Mouse (Mus musculus): ENCODE measurements at regions not wholly inside any gene's neighbourhood (a gene's known extent, or its start where the extent isn't known, plus 50 kb on each side); places are given as distances from the start of the nearest gene placed in this dataset.

GRCm38 (mm10) chr2:11853210-11853973, 75.7 kb downstream of the Ankrd16 start:
- peak; percentile 36 for DNase-seq

GRCm38 (mm10) chr2:11869983-11870382, 92.3 kb downstream of the Ankrd16 start:
- no peak for DNase-seq

- no peak for DNase-seq
Measured at GRCm38 (mm10) chr2:11880005-11880404, 102.3 kb downstream of the Ankrd16 start.

DNA sequence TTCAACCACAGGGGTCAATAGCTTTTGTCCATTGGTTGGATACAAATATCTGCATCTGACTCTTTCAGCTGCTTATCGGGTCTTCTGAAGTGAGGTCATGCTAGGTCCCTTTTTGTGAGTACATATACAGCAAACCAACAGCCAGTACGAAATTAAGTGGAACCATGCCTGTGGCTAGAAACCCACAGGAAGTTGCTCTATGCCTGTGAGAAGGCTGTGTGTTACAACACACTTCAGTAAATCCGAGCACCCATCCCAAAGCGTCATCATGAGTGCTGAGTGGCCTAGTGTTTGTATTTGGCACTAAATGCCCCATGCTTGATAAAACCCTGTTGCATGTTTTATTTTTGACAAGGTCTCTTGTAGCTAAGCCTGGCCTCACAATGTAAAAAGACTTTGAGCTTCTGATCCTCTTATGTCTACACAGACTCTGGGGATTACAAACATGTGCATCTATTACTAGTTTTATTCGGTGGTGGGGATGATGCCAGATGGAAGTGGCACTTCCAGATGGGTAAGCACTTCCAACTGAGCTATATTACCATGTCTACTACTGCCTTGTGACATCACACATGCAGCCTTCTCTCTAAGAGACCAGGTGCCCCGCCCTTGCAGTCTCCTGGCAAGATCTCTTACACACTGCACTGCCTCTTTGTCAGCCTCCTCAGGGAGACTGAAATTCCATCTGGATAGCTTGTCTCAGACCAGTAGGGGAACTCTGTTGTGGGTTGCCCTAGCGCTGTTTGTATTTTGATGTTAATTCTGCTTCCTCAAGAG, 117.3 kb downstream of the Ankrd16 start:
- DNase-seq, result no peak

DNA sequence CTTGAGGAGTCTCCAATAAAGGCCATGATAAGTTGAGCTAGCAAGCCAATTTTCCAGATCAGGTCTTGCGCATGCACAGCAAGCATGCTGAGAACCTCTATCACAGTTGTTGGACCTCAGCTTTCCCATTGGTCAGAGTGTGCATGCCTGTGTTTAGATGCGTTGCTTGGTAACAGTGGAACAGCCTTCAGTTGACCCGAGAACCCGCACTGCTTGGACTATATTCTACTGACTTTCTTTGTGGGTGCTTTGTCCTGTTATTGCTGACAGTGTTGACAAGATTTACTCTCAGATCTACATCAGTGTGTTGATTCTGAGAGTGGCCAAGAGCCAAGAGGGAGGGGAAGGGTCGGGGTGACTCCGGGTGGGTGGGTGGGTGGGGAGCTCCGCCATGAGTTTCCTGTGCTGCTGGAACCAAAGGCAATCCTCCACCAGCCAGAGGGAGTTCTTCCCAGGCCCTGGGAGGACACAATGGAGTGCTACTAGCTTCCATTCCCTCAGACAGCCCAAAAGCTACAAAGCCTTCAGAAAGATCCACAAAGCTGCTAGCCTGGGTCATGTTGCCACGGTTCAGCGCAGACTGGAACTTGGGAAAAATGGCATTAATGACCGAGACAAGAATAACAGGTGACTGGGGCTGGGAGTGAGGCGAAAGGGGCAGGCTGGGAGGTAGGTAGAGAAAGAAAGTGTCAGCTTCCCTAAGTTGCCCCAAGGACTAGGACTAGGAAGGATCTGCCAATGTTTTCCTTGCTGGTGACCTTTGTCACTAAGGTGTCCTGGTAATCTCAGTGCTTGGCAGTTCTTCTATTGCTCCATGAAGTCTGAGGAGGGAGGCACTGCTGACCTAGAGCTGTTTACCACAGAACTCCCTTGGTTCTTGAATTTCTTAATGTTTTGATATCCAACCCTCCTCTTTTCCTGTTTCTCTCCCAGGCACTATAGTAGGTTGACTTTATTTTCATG, 122.3 kb downstream of the Ankrd16 start:
- no peak for DNase-seq

- no peak for DNase-seq
Measured at GRCm38 (mm10) chr2:11914782-11915181, 137.1 kb downstream of the Ankrd16 start.

DNA sequence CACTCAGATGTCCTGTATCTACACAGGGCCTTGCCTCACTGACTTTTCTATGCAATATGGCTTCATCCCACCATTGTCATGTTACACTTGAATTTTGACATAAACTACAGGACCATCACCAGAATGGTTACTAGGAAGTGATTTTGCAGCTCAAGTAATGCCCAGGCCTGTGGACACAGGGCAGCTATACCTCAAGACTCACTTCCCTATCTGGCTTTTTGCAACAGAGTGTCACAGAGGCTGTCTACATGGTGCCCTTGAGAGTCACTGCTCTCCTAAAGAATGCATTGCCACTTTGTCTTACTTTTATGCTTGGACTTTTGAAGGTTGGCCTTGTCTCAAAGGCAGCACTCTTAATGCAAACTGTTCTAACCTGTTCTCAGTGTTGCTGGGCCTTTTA, 139.7 kb downstream of the Ankrd16 start:
- no peak for DNase-seq

DNA sequence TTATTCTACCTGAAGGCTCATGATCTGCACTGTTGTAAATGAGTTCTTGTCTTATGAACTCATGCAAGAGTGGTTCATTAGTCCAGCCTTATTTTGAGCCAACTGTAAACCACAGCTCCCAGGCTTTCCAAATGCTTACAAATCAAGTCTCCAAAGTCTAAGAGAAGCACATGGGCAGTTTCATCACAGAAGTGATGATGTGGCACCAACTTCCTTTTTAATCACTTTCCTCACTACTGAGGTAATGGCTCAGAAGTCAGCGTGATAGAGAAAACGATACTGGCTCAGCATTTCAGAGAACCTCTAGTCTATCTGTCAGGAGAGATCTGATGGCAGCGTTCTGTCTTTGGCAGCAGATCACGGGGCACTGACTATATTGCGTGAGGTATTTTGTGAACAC, 140.4 kb downstream of the Ankrd16 start:
- no peak for DNase-seq

GRCm38 (mm10) chr2:11960777-11961176, 183.1 kb downstream of the Ankrd16 start:
- DNase-seq, result no peak

DNA sequence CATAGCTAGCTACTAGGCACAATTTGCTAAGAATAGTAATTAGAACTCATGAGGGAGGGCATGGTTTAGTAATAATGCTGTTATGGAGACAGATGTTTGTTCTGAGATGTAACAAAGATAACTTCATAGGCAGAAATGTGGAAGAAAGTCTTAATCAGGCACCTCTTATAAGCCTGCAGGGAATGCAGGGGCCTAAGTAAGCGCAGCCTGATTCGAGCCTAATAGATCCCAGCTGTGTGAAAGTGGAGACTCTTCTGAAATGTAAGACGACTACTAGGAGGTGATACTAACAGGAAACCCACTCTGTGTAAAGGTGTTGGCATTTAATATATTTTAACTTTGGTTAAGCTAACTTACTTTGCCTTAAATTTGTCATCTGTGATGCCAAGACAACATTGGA, 187.7 kb downstream of the Ankrd16 start:
- no peak for DNase-seq

DNA sequence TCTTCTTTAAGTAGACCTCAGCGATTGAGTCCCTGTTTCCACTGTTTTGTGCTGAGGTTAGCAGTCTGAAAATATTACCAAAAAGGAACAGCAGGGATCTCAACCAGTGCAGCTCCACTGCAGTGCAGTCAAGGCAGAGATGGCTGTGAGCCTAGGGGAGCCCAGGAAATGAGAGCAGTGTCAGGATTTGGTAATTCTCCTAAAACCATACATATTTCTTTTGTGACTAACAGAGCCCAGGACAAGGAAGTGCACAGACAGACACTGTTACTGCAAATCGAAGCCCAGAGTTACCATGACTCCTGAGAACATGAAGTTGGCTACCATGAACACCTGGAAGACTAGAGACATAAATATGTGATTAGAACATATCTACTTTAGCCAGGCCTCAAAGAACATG, 189.3 kb downstream of the Ankrd16 start:
- no peak for DNase-seq

DNA sequence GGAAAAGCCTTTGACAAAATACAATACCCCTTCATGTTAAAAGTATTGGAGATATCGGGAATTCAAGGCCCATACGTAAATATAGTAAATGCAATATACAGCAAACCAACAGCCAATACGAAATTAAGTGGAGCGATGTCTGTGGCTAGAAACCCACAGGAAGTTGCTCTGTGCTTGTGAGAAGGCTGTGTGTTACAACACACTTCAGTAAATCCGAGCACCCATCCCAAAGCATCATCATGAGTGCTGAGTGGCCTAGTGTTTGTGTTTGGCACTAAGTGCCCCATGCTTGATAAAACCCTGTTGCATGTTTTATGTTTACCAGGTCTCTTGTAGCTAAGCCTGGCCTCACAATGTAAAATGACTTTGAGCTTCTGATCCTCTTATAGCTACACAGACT, 194.3 kb downstream of the Ankrd16 start:
- DNase-seq, result no peak

DNA sequence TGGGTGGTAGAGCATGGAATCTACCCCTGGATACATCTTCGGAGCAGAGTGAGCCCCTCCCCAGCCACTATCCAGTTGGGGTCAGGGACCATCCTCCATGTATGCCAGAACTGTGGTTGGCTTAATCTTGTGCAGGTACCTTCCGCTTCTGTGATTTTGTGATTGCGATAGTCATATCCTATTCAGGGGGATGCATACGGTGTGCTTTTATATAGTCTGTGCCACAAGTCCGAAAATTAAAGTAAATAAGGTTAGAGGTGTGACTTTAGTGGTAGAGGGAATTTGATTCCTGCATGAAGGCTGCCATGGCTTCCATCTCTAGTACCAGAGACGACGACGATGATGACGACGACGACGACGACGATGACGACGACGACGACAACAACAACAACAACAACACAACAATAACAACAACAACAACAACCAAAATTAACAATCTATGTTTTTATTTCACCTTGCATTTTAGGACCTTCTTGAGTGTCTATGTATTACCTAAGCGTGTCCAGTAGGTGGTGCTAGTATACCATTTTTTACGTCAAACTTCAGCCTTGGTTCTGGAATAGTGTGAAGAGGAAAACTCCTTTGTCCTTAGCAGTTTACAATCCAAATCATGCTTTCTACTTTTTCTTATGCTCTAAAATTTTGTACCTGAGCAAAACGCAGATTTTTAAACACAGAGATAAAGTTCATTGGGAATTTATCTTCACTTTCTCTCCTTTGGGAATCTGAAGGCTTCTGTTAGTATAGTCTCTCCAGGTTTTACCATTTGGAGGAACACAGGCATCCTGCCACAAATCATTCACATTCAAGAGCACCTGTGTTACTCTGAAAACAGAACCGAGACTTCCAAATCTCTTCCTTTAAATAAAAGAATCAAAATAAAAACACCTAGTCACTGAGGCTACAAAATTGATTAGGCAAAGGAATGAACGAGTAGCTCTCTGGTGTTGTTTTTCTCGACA, 224.5 kb downstream of the Ankrd16 start:
- DNase-seq, result no peak

- DNase-seq, result peak; percentile 29
Measured at GRCm38 (mm10) chr2:12004330-12004729, 226.7 kb downstream of the Ankrd16 start.

DNA sequence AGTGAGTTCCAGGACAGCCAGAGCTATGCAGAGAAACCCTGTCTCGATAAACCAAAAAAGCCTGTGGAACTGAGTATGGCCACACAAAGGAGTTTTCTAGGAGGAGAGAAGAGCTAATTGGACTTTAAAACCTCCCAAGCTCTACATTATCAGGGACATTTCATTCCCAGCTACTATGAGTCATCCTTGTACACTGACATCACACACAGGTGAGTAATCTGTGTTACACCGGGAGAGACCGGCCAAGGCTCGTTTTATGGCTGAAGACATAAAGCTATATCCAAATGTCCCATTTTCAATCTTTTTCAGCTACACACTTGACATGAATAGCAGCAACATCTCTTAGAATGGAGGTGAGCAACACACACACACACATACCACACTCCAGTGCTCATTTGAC, 229.5 kb downstream of the Ankrd16 start:
- no peak for DNase-seq

DNA sequence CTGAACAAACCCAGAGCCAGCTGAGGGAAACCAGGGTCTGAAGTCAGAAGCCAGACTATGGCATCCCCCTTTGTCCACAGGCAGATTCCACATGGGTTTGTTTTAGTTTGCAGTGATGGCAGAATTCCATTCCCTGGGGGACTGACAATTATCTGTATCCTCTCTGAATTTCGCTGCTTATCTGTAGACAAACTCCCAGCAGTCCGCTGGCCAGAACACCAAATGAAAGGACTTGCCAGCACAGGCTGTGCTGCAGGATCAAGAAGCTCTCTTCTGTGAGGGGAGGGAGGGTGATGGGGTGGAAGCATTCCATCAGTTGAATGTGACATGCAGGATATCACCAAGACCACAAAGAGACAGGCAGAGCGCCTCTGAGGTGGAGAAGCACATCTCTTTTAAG, 233.8 kb downstream of the Ankrd16 start:
- peak; percentile 23 for DNase-seq

- DNase-seq, result no peak
Measured at GRCm38 (mm10) chr2:12019607-12020006, 241.9 kb downstream of the Ankrd16 start.

DNA sequence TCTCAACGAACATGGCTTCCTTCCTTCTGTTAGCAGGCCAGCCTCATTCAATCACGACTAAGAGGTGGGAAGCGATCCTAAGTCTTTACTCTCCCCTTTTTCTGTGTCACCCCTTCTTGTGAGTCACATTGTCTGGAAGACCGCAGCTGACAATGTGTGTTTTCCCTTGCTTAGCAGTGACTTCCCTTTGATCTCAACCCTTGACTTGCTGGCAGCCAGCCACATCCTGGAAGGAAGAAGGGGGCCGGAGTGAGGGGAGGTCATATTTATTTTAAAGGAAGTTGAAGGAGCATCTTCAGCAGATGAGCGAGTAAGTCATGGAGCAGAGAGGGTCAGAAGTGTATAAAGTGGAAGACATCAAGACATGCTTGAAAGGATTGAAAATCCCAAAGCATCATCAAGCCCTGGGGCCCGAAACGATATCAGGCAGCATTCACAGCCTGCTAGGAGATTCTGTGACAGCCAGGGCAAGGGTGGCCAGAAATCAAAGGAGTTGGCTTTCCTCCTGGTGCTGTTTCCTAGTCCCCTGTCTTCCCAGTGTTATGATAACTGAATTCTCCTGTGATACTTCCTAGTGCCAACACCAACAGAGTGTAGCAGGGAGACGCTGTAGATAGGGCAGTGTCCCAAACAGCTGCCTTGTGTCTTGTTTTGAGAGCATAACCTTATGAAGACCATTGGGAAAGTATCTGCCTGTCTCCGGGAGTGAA, 245.9 kb downstream of the Ankrd16 start:
- DNase-seq, result peak; percentile 77

DNA sequence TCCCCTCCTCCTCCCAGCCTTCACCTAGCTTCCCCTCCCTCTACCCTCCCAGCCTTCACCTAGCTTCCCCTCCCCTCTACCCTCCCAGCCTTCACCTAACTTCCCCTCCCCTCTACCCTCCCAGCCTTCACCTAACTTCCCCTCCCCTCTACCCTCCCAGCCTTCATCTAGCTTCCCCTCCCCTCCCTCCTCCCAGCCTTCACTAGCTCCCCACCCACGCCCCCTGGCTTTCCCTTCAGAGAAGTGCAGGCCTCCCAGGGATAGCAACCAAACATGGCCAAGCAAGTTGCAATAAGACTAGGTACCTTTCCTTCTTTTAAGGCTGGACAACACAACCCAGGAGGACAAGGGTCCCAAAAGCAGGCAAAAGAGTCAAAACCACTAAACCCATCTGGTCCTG, 248.5 kb downstream of the Ankrd16 start:
- DNase-seq, result no peak

GRCm38 (mm10) chr2:12033518-12034322, 256.0 kb downstream of the Ankrd16 start:
- peak; percentile 53 for DNase-seq
